ENCODE assay signal across 16 mouse cellular contexts in the genomic region with DNA sequence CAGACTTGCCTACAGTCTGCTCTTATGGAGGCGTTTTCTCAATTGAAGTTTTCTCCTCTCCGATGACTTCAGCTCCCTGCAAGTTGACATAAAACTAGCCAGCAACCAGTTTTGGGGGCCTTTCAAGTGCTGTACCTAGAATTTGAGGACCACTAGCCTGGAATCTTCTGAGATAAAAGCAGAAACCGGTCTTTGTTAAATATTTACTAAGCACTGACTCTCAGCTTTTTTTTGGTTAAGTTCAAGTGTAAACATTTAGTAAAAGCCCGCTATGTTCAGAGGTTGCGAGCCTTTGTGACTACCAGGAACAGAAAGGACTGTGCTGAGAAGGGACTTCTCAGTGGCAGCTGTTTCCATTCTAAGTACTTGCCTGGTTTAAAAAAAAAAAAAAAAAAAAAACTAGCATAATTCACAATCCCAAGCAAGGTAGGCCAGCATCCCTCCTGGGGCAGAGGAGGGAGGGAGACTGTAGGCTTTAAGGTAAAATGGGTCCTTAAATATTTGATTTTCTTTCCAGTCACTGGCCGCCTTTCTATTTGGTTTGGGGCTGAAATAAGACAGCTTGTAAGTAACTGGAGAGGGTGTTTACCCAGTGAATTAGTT.
DNase-seq lines count a peak whose midpoint lies in the region; ATAC-seq and TF ChIP-seq lines count a peak whose summit lies in the region.
"Had no signal": no experiment of that assay in that cellular context is flagged by ENCODE, and none has a peak within 500 bp of the region (broad histone marks: within the 10 kb centered on the region; RNA-seq: fewer than 3 reads in every experiment).

No protein-coding gene starts in this region.

- no peak overlapping the region for H3K27ac ChIP-seq in forebrain, embryonic 12.5 days
- no peak overlapping the region for H3K27ac ChIP-seq in forebrain, embryonic 16.5 days (ENCODE audit: low read length)
- H3K27ac ChIP-seq in stomach, embryonic 14.5 days (ENCODE audit: low read length) = no peak overlapping the region
- H3K27ac ChIP-seq in stomach, postnatal 0 days (replicated peaks) = no peak overlapping the region
- peak overlapping the region; percentile 51; the same call in 1 of the 2 replicates for H3K27ac ChIP-seq in midbrain, embryonic 13.5 days
- H3K27ac ChIP-seq: forebrain, embryonic 15.5 days; heart, embryonic 10.5 days; kidney, postnatal 0 days; neural tube, embryonic 12.5 days had no signal

- H3K9ac ChIP-seq in forebrain, embryonic 12.5 days = no peak overlapping the region
- no peak overlapping the region for H3K9ac ChIP-seq in forebrain, embryonic 16.5 days (replicated peaks; ENCODE audit: low read depth, low read length)
- no peak overlapping the region for H3K9ac ChIP-seq in stomach, embryonic 14.5 days (replicated peaks; ENCODE audit: low read depth, low read length)
- no peak overlapping the region for H3K9ac ChIP-seq in stomach, postnatal 0 days (ENCODE audit: low read length)
- H3K9ac ChIP-seq in midbrain, embryonic 13.5 days (replicated peaks) = no peak overlapping the region
- H3K9ac ChIP-seq: forebrain, embryonic 15.5 days; neural tube, embryonic 12.5 days had no signal

- WGBS in forebrain, embryonic 12.5 days = 40% methylated on average over 6 of the region's 6 CpGs
- WGBS in forebrain, embryonic 16.5 days = 47% methylated on average over 6 of the region's 6 CpGs
- WGBS in stomach, embryonic 14.5 days = 41% methylated on average over 6 of the region's 6 CpGs
- WGBS in stomach, postnatal 0 days = 31% methylated on average over 6 of the region's 6 CpGs
- WGBS in midbrain, embryonic 13.5 days = 43% methylated on average over 6 of the region's 6 CpGs

- no peaks in the 10 kb centered on the region for H3K36me3 ChIP-seq in forebrain, embryonic 12.5 days (replicated peaks)
- H3K36me3 ChIP-seq in forebrain, embryonic 16.5 days (ENCODE audit: control insufficient read depth, insufficient read depth) = no peaks in the 10 kb centered on the region
- no peaks in the 10 kb centered on the region for H3K36me3 ChIP-seq in stomach, embryonic 14.5 days (ENCODE audit: control insufficient read depth, insufficient read depth, low read length)
- no peaks in the 10 kb centered on the region for H3K36me3 ChIP-seq in stomach, postnatal 0 days (ENCODE audit: control insufficient read depth, insufficient read depth, low read length)
- no peaks in the 10 kb centered on the region for H3K36me3 ChIP-seq in midbrain, embryonic 13.5 days
- H3K36me3 ChIP-seq: forebrain, embryonic 15.5 days; heart, embryonic 10.5 days; neural tube, embryonic 12.5 days had no signal

- DNase-seq in stomach, postnatal 0 days (ENCODE audit: low spot score) = no peak
- no peak for DNase-seq in cerebellum, postnatal 10 days
- no peak for DNase-seq in heart, postnatal 36 days
- DNase-seq: cerebellum, adult 2 months; kidney, adult 11 months; lung, adult 18-20 months; thymus, adult 18-20 months; thymus, postnatal 4 days had no signal

- peaks cover 18% of the 10 kb centered on the region for H3K4me1 ChIP-seq in forebrain, embryonic 12.5 days
- H3K4me1 ChIP-seq in forebrain, embryonic 16.5 days (replicated peaks; ENCODE audit: control insufficient read depth, insufficient read depth, low read length) = 0 out of 2 replicates have a peak, but pooled peaks cover 2% of the 10 kb centered on the region
- H3K4me1 ChIP-seq in stomach, embryonic 14.5 days (ENCODE audit: control insufficient read depth, insufficient read depth, low read length) = no peaks in the 10 kb centered on the region
- H3K4me1 ChIP-seq in stomach, postnatal 0 days (replicated peaks; ENCODE audit: control insufficient read depth, insufficient read depth) = no peaks in the 10 kb centered on the region
- H3K4me1 ChIP-seq in midbrain, embryonic 13.5 days (replicated peaks) = peaks cover 16% of the 10 kb centered on the region
- H3K4me1 ChIP-seq: forebrain, embryonic 15.5 days had no signal

- H3K4me3 ChIP-seq in forebrain, embryonic 12.5 days (replicated peaks) = no peak overlapping the region
- H3K4me3 ChIP-seq in forebrain, embryonic 16.5 days (replicated peaks; ENCODE audit: low read length) = no peak overlapping the region
- no peak overlapping the region for H3K4me3 ChIP-seq in stomach, embryonic 14.5 days (ENCODE audit: low read depth, low read length)
- H3K4me3 ChIP-seq in stomach, postnatal 0 days (ENCODE audit: low read depth, low read length) = no peak overlapping the region
- no peak overlapping the region for H3K4me3 ChIP-seq in midbrain, embryonic 13.5 days (replicated peaks)
- H3K4me3 ChIP-seq: forebrain, embryonic 15.5 days; heart, embryonic 10.5 days; neural tube, embryonic 12.5 days had no signal

- ATAC-seq in forebrain, embryonic 12.5 days (ENCODE audit: low FRiP score) = no peak
- ATAC-seq in forebrain, embryonic 16.5 days = no peak
- peak; percentile 71; the same call in 1 of the 2 replicates for ATAC-seq in stomach, embryonic 14.5 days (ENCODE audit: insufficient number of reproducible peaks, insufficient read depth, low FRiP score, low read depth)
- ATAC-seq in stomach, postnatal 0 days (ENCODE audit: low FRiP score, low TSS enrichment) = no peak
- no peak for ATAC-seq in midbrain, embryonic 13.5 days
- ATAC-seq: forebrain, embryonic 15.5 days had no signal

- H3K27me3 ChIP-seq in forebrain, embryonic 12.5 days = peaks cover 64% of the 10 kb centered on the region
- H3K27me3 ChIP-seq in forebrain, embryonic 16.5 days (replicated peaks; ENCODE audit: control insufficient read depth, insufficient read depth, low read length) = peaks cover 17% of the 10 kb centered on the region
- H3K27me3 ChIP-seq in stomach, embryonic 14.5 days (ENCODE audit: control insufficient read depth, insufficient read depth, low read length) = no peaks in the 10 kb centered on the region
- no peaks in the 10 kb centered on the region for H3K27me3 ChIP-seq in stomach, postnatal 0 days (ENCODE audit: control insufficient read depth, insufficient read depth, low read length)
- H3K27me3 ChIP-seq in midbrain, embryonic 13.5 days = peaks cover 32% of the 10 kb centered on the region

- TF ChIP-seq CTCF in stomach, postnatal 0 days (IDR thresholded peaks at IDR 0.05; ENCODE audit: low read depth) = no peak

- no peaks in the 10 kb centered on the region for H3K9me3 ChIP-seq in forebrain, embryonic 12.5 days
- no peaks in the 10 kb centered on the region for H3K9me3 ChIP-seq in forebrain, embryonic 16.5 days (ENCODE audit: control insufficient read depth, low read length)
- H3K9me3 ChIP-seq in stomach, embryonic 14.5 days (ENCODE audit: control insufficient read depth, low read depth, low read length) = no peaks in the 10 kb centered on the region
- no peaks in the 10 kb centered on the region for H3K9me3 ChIP-seq in stomach, postnatal 0 days (ENCODE audit: control insufficient read depth, low read length)
- no peaks in the 10 kb centered on the region for H3K9me3 ChIP-seq in midbrain, embryonic 13.5 days
- H3K9me3 ChIP-seq: forebrain, embryonic 15.5 days; heart, embryonic 10.5 days had no signal

- intact Hi-C loops in heart, postnatal 36 days (cut with DNase I) = no loop called here

- TF ChIP-seq EP300 in stomach, postnatal 0 days (optimal IDR thresholded peaks at IDR 0.05) = no peak

- H3K4me2 ChIP-seq in forebrain, embryonic 12.5 days = 0 out of 2 replicates have a peak overlapping the region, but pooled peaks have one; percentile 2
- no peak overlapping the region for H3K4me2 ChIP-seq in forebrain, embryonic 16.5 days (ENCODE audit: low read length)
- H3K4me2 ChIP-seq in stomach, embryonic 14.5 days (replicated peaks; ENCODE audit: low read depth, low read length) = no peak overlapping the region; the same call in 1 of the 2 replicates
- H3K4me2 ChIP-seq in stomach, postnatal 0 days (replicated peaks; ENCODE audit: low read depth) = no peak overlapping the region
- peak overlapping the region; percentile 23 for H3K4me2 ChIP-seq in midbrain, embryonic 13.5 days (replicated peaks)
- H3K4me2 ChIP-seq: forebrain, embryonic 15.5 days; neural tube, embryonic 12.5 days had no signal

Comparison
In these comparisons a context has a peak if more than half of its experiments do, and no peak if none do; other contexts are left out.
1. H3K4me2 ChIP-seq: peak in forebrain, embryonic 12.5 days (single experiment) and midbrain, embryonic 13.5 days (single experiment); none in forebrain, embryonic 16.5 days (single experiment), stomach, embryonic 14.5 days (single experiment) and stomach, postnatal 0 days (single experiment).